Mouse (Mus musculus) erythroblast, embryonic 14.5 days (primary cell): ENCODE results near the gene Crygn.

ENCODE experiments used
- GATA1 ChIP-seq: IDR thresholded peaks from 2 replicates; pipeline ENCODE4 v1.6.1; 2012; ENCODE audit warnings: low read length, inconsistent platforms, mixed read lengths
- TAL1 ChIP-seq: IDR thresholded peaks from 3 replicates; pipeline ENCODE4 v1.6.1; 2012; ENCODE audit warnings: low read length, inconsistent platforms, mixed read lengths

DNA sequence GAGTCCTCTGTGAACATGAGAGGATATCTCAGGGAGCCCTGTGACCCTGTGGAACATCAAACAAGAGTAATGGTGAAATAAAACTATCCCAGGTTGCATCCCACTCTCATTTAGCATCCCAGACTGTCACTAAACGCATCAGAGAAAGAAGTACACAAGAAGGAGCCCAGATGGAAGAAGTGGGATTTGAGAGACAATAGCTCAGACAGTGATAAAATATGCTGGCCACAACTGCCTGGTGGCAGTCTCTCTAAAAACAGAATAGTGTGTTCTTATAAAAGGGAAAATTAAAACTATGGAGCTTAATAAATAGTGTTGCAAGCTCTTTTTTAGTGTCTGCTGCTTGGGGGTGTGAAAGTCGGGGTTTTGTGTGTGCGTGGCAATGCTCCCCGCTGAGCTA is 25.1 kb upstream of the Crygn start:
- no peak for TF ChIP-seq TAL1
- no peak for TF ChIP-seq GATA1
